Mouse (Mus musculus) naive thymus-derived CD4-positive, alpha-beta T cell, adult 2 months (primary cell): Measurements from ENCODE around the gene Gkn2.

Experiments used
- DNase-seq: peaks from one replicate; pipeline ENCODE4 v3.0.0-alpha.2; 2011; ENCODE audit warnings: low read depth

The Gkn2 gene

GRCm38 (mm10) chr6:87399886-87400566 lies 26.9 kb downstream of the Gkn2 start:
- DNase-seq: peak; percentile 68

GRCm38 (mm10) chr6:87401456-87401855 lies 28.3 kb downstream of the Gkn2 start:
- no peak for DNase-seq

GRCm38 (mm10) chr6:87412011-87412410 lies 38.9 kb downstream of the Gkn2 start:
- no peak for DNase-seq

- no peak for DNase-seq
Observed at GRCm38 (mm10) chr6:87422304-87422703, 49.1 kb downstream of the Gkn2 start.

- DNase-seq: no peak
Observed at GRCm38 (mm10) chr6:87424037-87424816, 51.1 kb downstream of the Gkn2 start.

GRCm38 (mm10) chr6:87426954-87427353 lies 53.8 kb downstream of the Gkn2 start:
- no peak for DNase-seq

GRCm38 (mm10) chr6:87427616-87428015 lies 54.5 kb downstream of the Gkn2 start:
- DNase-seq: no peak

- DNase-seq: no peak
Observed at GRCm38 (mm10) chr6:87428487-87429044, 55.4 kb downstream of the Gkn2 start, which contains the start of gene Bmp10. Gene Bmp10, plus strand, starts transcription at chr6:87428994.
